Mouse (Mus musculus): ENCODE measurements around the gene Slc13a2.

Slc13a2 gene

GRCm38 (mm10) chr11:78435776-78436349 is 13.8 kb upstream of the Slc13a2 start:
- peak; percentile 17 to 65 for DNase-seq (ENCODE audit: low spot score in 2 of 2)

GRCm38 (mm10) chr11:78434052-78434451 is 12.0 kb upstream of the Slc13a2 start:
- DNase-seq (ENCODE audit: low spot score in 2 of 2), result no peak

GRCm38 (mm10) chr11:78431176-78431575 is 9.2 kb upstream of the Slc13a2 start:
- DNase-seq (ENCODE audit: low spot score in 2 of 2), result no peak

- no peak for DNase-seq (ENCODE audit: low spot score in 2 of 2)
These were observed 8.3 kb upstream of the Slc13a2 start for GRCm38 (mm10) chr11:78430195-78430878.

- DNase-seq (ENCODE audit: low spot score in 2 of 2), result no peak
These were observed 6.3 kb upstream of the Slc13a2 start for GRCm38 (mm10) chr11:78428309-78428708.

GRCm38 (mm10) chr11:78427655-78428054 is 5.6 kb upstream of the Slc13a2 start:
- no peak for DNase-seq (ENCODE audit: low spot score in 2 of 2)

GRCm38 (mm10) chr11:78425572-78425971 is 3.6 kb upstream of the Slc13a2 start:
- no peak for DNase-seq (ENCODE audit: low spot score in 2 of 2)

- DNase-seq (ENCODE audit: low spot score in 2 of 2), result no peak
These were observed 2.3 kb upstream of the Slc13a2 start for GRCm38 (mm10) chr11:78424352-78424751.

GRCm38 (mm10) chr11:78421201-78422009 is 612 bp downstream of the Slc13a2 start:
- no peak for DNase-seq (ENCODE audit: low spot score in 2 of 2)

- no peak for DNase-seq (ENCODE audit: low spot score in 2 of 2)
These were observed 1.6 kb downstream of the Slc13a2 start for GRCm38 (mm10) chr11:78420263-78420889.

GRCm38 (mm10) chr11:78416854-78417253 is 5.2 kb downstream of the Slc13a2 start:
- DNase-seq (ENCODE audit: low spot score in 2 of 2), result no peak

GRCm38 (mm10) chr11:78412861-78413260 is 9.2 kb downstream of the Slc13a2 start:
- DNase-seq (ENCODE audit: low spot score in 2 of 2), result no peak

GRCm38 (mm10) chr11:78412324-78412850 is 9.6 kb downstream of the Slc13a2 start:
- DNase-seq (ENCODE audit: low spot score in 2 of 2), result no peak

GRCm38 (mm10) chr11:78411606-78412323 is 10.3 kb downstream of the Slc13a2 start:
- DNase-seq (ENCODE audit: low spot score in 2 of 2), result no peak

GRCm38 (mm10) chr11:78408256-78409240 is 13.5 kb downstream of the Slc13a2 start:
- DNase-seq (ENCODE audit: low spot score in 2 of 2), result no peak

- DNase-seq (ENCODE audit: low spot score in 2 of 2), result no peak
These were observed 20.0 kb downstream of the Slc13a2 start for GRCm38 (mm10) chr11:78402062-78402461.

GRCm38 (mm10) chr11:78401469-78401868 is 20.5 kb downstream of the Slc13a2 start:
- DNase-seq (ENCODE audit: low spot score in 2 of 2), result no peak

- no peak for DNase-seq (ENCODE audit: low spot score in 2 of 2)
These were observed 21.1 kb downstream of the Slc13a2 start for GRCm38 (mm10) chr11:78400936-78401335.

- DNase-seq (ENCODE audit: low spot score in 2 of 2), result peak; percentile 45 to 74
These were observed 22.3 kb downstream of the Slc13a2 start for GRCm38 (mm10) chr11:78399680-78400079.

- no peak for DNase-seq (ENCODE audit: low spot score in 2 of 2)
These were observed 23.8 kb downstream of the Slc13a2 start for GRCm38 (mm10) chr11:78398212-78398611.
